ENCODE assay signal across 8 mouse cellular contexts in the genomic region with DNA sequence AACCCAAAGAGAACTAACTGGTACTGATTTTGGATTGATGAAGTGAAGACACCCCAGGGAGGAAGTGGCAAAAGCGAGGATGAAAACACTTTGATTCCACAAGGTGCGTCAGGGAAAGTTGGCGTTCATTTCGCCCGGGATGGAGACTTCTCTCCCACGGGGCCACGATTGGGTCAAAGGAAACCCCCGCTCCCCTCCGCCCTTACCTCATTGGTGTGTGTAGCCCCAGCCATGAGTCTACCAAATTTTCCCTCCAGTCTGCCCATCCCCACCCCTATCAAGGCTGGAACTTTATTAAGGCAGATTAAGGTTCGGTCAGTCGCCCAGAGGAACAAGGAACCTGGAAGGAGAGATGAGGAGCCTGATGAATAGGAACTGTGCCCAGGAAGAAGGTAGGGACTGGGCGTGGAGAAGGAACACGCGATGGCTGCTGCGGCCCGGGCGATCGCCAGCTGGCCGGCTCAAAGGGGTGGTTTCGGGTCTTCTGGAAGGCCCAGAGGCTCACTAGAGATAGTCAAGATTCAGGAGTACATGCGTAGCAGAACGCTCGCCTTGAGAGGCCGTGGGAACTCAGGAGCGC. TPM values are rescaled to one million over a fixed set of nuclear protein-coding genes. Genes with fewer than 3 reads are reported as not detected.
DNase-seq lines count a peak whose midpoint lies in the region; ATAC-seq and TF ChIP-seq lines count a peak whose summit lies in the region.

Gene Slc41a1, plus strand, starts transcription at position 287 of the 580 bp plus-strand sequence.

- no peaks in the 10 kb centered on the region for H3K9me3 ChIP-seq in embryonic facial prominence, embryonic 12.5 days
- H3K9me3 ChIP-seq in heart, embryonic 16.5 days (replicated peaks; ENCODE audit: control insufficient read depth, low read length): no peaks in the 10 kb centered on the region

- H3K27me3 ChIP-seq in cerebellum, adult 2 months (ENCODE audit: control insufficient read depth, insufficient read depth, low read length): no peaks in the 10 kb centered on the region
- H3K27me3 ChIP-seq in embryonic facial prominence, embryonic 12.5 days: no peaks in the 10 kb centered on the region
- no peaks in the 10 kb centered on the region for H3K27me3 ChIP-seq in heart, embryonic 16.5 days (ENCODE audit: control insufficient read depth, insufficient read depth, low read length)
- no peaks in the 10 kb centered on the region for H3K27me3 ChIP-seq in myocyte (ENCODE audit: control insufficient read depth, insufficient read depth, insufficient read length)

- TF ChIP-seq CTCF in cerebellum, adult 2 months (IDR thresholded peaks at IDR 0.05; ENCODE audit: borderline replicate concordance, insufficient read depth, low read depth, low read length): no peak

- 2% methylated on average over 25 of the region's 25 CpGs for WGBS in cerebellum, adult 2 months
- 2% methylated on average over 25 of the region's 25 CpGs for WGBS in embryonic facial prominence, embryonic 12.5 days
- 2% methylated on average over 25 of the region's 25 CpGs for WGBS in heart, embryonic 16.5 days

- peaks cover 16% of the 10 kb centered on the region; the same call in 1 of the 2 replicates for H3K36me3 ChIP-seq in embryonic facial prominence, embryonic 12.5 days
- peaks cover 2% of the 10 kb centered on the region; the same call in 1 of the 2 replicates for H3K36me3 ChIP-seq in heart, embryonic 16.5 days (ENCODE audit: control insufficient read depth, insufficient read depth)
- H3K36me3 ChIP-seq in myocyte (ENCODE audit: control insufficient read depth, insufficient read depth): no peaks in the 10 kb centered on the region

- no peaks in the 10 kb centered on the region for H3K79me2 ChIP-seq in myocyte (ENCODE audit: control insufficient read depth, insufficient read depth)

- H3ac ChIP-seq in myocyte (ENCODE audit: control insufficient read depth, insufficient read length): peak within 1 kb of the TSS; percentile 44

- peak within 1 kb of the TSS; percentile 79 for H3K4me3 ChIP-seq in cerebellum, adult 2 months (replicated peaks; ENCODE audit: insufficient read depth, low read depth, low read length)
- peak within 1 kb of the TSS; percentile 71 for H3K4me3 ChIP-seq in embryonic facial prominence, embryonic 12.5 days
- peak within 1 kb of the TSS; percentile 83 for H3K4me3 ChIP-seq in heart, embryonic 16.5 days (ENCODE audit: low read length)
- peak within 1 kb of the TSS; percentile 62 for H3K4me3 ChIP-seq in myocyte

- no peak for DNase-seq in cerebellum, adult 2 months
- peak; percentile 67 for DNase-seq in CD4-positive helper T cell, adult 2 months (ENCODE audit: low read depth, low spot score)
- DNase-seq in left cerebral cortex, postnatal 14 days (ENCODE audit: low spot score in 2 of 2): no peak
- DNase-seq in ovary, postnatal 36 days (ENCODE audit: low spot score): no peak

- ATAC-seq in cerebellum, adult (ENCODE audit: insufficient number of reproducible peaks, low FRiP score, low TSS enrichment): no peak; the same call in 1 of the 2 replicates
- peak; percentile 32; the same call in 1 of the 2 replicates for ATAC-seq in embryonic facial prominence, embryonic 12.5 days (ENCODE audit: insufficient number of reproducible peaks, insufficient read depth, low FRiP score, low TSS enrichment)
- peak; percentile 19 for ATAC-seq in heart, embryonic 16.5 days (replicated peaks; ENCODE audit: extremely low read depth, insufficient read depth, low FRiP score)

- TF ChIP-seq POLR2A in cerebellum, adult 2 months (IDR thresholded peaks at IDR 0.05; ENCODE audit: borderline replicate concordance, insufficient read depth, low read length): no peak
- TF ChIP-seq POLR2A in myocyte (IDR thresholded peaks at IDR 0.05; ENCODE audit: insufficient read length, low read depth): no peak

- H3K4me2 ChIP-seq in embryonic facial prominence, embryonic 12.5 days (replicated peaks): peak within 1 kb of the TSS; percentile 62
- peak within 1 kb of the TSS; percentile 91 for H3K4me2 ChIP-seq in heart, embryonic 16.5 days (ENCODE audit: low read depth, low read length)
- peak within 1 kb of the TSS; percentile 91 for H3K4me2 ChIP-seq in myocyte (ENCODE audit: low read depth)

- H3K4me1 ChIP-seq in cerebellum, adult 2 months (ENCODE audit: control insufficient read depth, insufficient read depth, low read length): peaks cover 33% of the 10 kb centered on the region
- H3K4me1 ChIP-seq in embryonic facial prominence, embryonic 12.5 days: peaks cover 23% of the 10 kb centered on the region
- H3K4me1 ChIP-seq in heart, embryonic 16.5 days (ENCODE audit: control insufficient read depth, insufficient read depth, low read length): peaks cover 10% of the 10 kb centered on the region

- intact Hi-C loops in left cerebral cortex, postnatal 14 days (cut with DNase I): no loop called here

- peak within 1 kb of the TSS; percentile 94 for H3K27ac ChIP-seq in cerebellum, adult 2 months (ENCODE audit: insufficient read depth, low read length)
- peak within 1 kb of the TSS; percentile 86 for H3K27ac ChIP-seq in embryonic facial prominence, embryonic 12.5 days
- peak within 1 kb of the TSS; percentile 82 for H3K27ac ChIP-seq in heart, embryonic 16.5 days (ENCODE audit: low read length)

- peak within 1 kb of the TSS; percentile 78 for H3K9ac ChIP-seq in embryonic facial prominence, embryonic 12.5 days
- H3K9ac ChIP-seq in heart, embryonic 16.5 days (ENCODE audit: low read length): peak within 1 kb of the TSS; percentile 90

TF ChIP-seq in myocyte, 11 proteins besides CTCF, POLR2A, EP300 and RAD21:
- TF ChIP-seq REST (IDR thresholded peaks at IDR 0.05; ENCODE audit: insufficient read depth, insufficient read length): no peak
- no peak for TF ChIP-seq MYOG (IDR thresholded peaks at IDR 0.05; ENCODE audit: control insufficient read depth in 1 of 3, insufficient read depth in 1 of 3, insufficient read length in 2 of 3, low read depth in 2 of 3)
- TF ChIP-seq TCF12 (IDR thresholded peaks at IDR 0.05; ENCODE audit: insufficient read depth, poor library complexity, severe bottlenecking): no peak
- no peak for TF ChIP-seq E2F4 (IDR thresholded peaks at IDR 0.05; ENCODE audit: insufficient read depth)
- no peak for TF ChIP-seq CEBPB (IDR thresholded peaks at IDR 0.05; ENCODE audit: insufficient read depth, poor library complexity, severe bottlenecking)
- TF ChIP-seq SRF (IDR thresholded peaks at IDR 0.05; ENCODE audit: control insufficient read depth, insufficient read length, low read depth): no peak
- no peak for TF ChIP-seq MYOD1 (IDR thresholded peaks at IDR 0.05; ENCODE audit: control insufficient read depth in 1 of 3, insufficient read length in 2 of 3, low read depth in 2 of 3)
- TF ChIP-seq TCF3 (IDR thresholded peaks at IDR 0.05; ENCODE audit: insufficient read length, low read depth): no peak
- no peak for TF ChIP-seq USF1 (IDR thresholded peaks at IDR 0.05; ENCODE audit: low read depth)
- no peak for TF ChIP-seq POLR2AphosphoS2 (IDR thresholded peaks at IDR 0.05; ENCODE audit: insufficient read length, low read depth)
- TF ChIP-seq MAX (IDR thresholded peaks at IDR 0.05; ENCODE audit: low read depth): no peak

RNA-seq across cellular contexts. Expression of gene Slc41a1, which starts in this region (rescaled TPM):
- 55.3 and 55.5 TPM in 2 replicates for polyA plus RNA-seq in cerebellum, adult 2 months (2012; rRNA removed)
- polyA plus RNA-seq in embryonic facial prominence, embryonic 12.5 days (2016; fragmentation: Nextera tagmentation; extraction: Ambion mirVana): 13.9 and 15.1 TPM in 2 replicates
- 10.3 and 11.7 TPM in 2 replicates for polyA plus RNA-seq in heart, embryonic 16.5 days (2015; fragmentation: Nextera tagmentation; extraction: Ambion mirVana)
- total RNA-seq in left cerebral cortex, postnatal 14 days (2021): 10 to 100 TPM; 49.0 to 56.7 TPM
- 14.0 TPM for polyA plus RNA-seq in myocyte (2012; fragmentation: generic; extraction: Trizol)
